Mouse (Mus musculus) gastrocnemius, adult 2 months (tissue): ENCODE measurements around the gene Smpd1. TPM values are rescaled to one million over a fixed set of nuclear protein-coding genes. Genes with fewer than 3 reads are reported as not detected.
A peak's percentile ranks its signal among the peaks of the same experiment; 100 is the strongest.

Experiments
- DNase-seq: peaks from one replicate; pipeline ENCODE4 v3.0.0; 2022
- H3K27ac ChIP-seq: fragments of 200-600 bp; 2 replicates; pipeline ENCODE4 v1.8.1; 2022; ENCODE audit warnings: mild to moderate bottlenecking
- H3K4me3 ChIP-seq: fragments of 200-600 bp; 2 replicates; pipeline ENCODE4 v1.8.1; 2022; ENCODE audit warnings: mild to moderate bottlenecking, moderate library complexity
- CTCF ChIP-seq: fragments of 200-600 bp; IDR thresholded peaks from 2 replicates; pipeline ENCODE4 v1.8.1; 2022; ENCODE audit warnings: antibody characterized with exemption, mild to moderate bottlenecking, moderate library complexity
- intact Hi-C: fragments of 180-260 bp; cut with DNase I; formaldehyde crosslinking; loops from one replicate; pipeline ENCODE4 v1.15.1; 2025
- long read RNA-seq, 2 experiments: library from polyadenylated mRNA; stranded (forward); transcript quantifications; one replicate each; pipeline ENCODE4 v2.0.0; 2021
- total RNA-seq, 2 experiments: library from RNA; stranded (reverse); gene quantifications; 2 replicates each; pipeline ENCODE4 v1.2.3; 2021

Gene Smpd1
- 10 to 100 TPM; 53.4 to 56.8 TPM for total RNA-seq
- long read RNA-seq, experiment 1, transcript Smpd1-201 (6 exons, 2,412 nt), result major isoform, 114 of 121 reads
- long read RNA-seq, experiment 1, partial matches to known transcripts, result 5 of 121 reads
- long read RNA-seq, experiment 1, other reads (novel, unspliced or antisense), result 2 of 121 reads
- long read RNA-seq, experiment 2, transcript Smpd1-201 (6 exons, 2,412 nt), result major isoform, 129 of 135 reads
- long read RNA-seq, experiment 2, partial matches to known transcripts, result 5 of 135 reads
- long read RNA-seq, experiment 2, other reads (novel, unspliced or antisense), result 1 of 135 reads

DNA sequence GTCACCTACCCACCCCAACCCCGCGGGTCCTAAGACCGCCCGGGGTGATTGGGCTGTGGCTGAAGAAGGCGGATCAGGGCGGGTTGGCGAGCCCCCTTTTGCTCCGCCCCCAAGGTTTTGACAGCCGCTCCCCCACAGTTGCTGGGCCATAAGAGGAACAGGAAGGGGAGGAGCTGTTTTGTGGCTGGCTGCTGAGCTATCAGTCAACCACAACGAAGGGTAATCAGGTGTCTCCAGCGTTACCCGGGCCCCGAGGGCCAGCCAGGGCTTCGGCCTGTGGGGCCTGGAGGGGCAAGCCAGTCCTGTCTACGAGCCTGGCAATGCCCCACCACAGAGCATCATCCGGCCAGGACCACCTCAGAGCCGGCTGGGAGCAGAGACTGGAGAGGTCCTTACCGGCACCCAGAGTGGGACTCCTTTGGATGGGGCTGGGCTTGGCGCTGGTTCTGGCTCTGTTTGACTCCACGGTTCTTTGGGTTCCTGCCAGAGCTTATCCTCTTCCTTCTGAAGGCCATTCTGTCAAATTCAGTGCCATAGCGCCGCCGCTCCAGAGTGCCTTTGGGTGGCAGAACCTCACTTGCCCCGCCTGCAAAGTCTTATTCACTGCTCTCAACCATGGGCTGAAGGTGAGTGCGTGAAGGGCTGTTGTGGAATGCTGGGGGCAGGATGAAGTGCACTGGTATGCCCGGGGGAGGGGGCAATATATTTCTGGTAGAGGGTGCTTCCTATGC lies at the start of gene Smpd1:
TSS of gene Smpd1 (plus strand) at position 149 of the 731 bp plus-strand sequence.
- no peak for TF ChIP-seq CTCF
- peak within 1 kb of the TSS; percentile 79 for H3K4me3 ChIP-seq
- DNase-seq, result peak; percentile 95
- intact Hi-C loops, result loop anchor here (2.0 to 10.0 kb wide), 5 partner anchors 26 to 260 kb away; partner anchors contain the start of genes Apbb1, Arfip2, Gm45799 and Ilk
- peak within 1 kb of the TSS; percentile 96 for H3K27ac ChIP-seq

- H3K4me3 ChIP-seq, result no peak overlapping the region
- no peak for DNase-seq
- intact Hi-C loops, result no loop called here
- no peak for TF ChIP-seq CTCF
- no peak overlapping the region for H3K27ac ChIP-seq
Observed at GRCm38 (mm10) chr7:105507257-105507656, 46.9 kb upstream of the Smpd1 start.

DNA sequence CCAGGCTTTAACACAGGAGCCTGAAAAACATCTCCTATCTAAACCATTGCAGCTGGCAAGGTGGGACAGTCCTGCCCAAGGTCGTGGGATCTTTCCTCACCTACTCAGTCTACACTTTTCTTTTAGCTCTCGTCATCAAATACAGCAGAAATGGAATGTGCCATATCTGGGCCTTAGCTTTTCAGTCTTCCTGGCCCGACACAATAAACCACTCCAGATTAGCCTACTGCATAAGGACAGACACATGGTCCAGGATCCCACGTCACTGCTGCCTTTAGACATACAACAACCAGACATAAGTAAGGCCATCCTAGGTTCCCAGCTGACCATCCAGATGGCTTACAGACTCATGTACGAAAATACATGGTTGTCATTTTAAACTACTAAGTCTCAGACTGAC lies 44.0 kb upstream of the Smpd1 start:
- no peak overlapping the region for H3K4me3 ChIP-seq
- no peak for TF ChIP-seq CTCF
- no peak for DNase-seq
- intact Hi-C loops, result no loop called here
- no peak overlapping the region for H3K27ac ChIP-seq

DNA sequence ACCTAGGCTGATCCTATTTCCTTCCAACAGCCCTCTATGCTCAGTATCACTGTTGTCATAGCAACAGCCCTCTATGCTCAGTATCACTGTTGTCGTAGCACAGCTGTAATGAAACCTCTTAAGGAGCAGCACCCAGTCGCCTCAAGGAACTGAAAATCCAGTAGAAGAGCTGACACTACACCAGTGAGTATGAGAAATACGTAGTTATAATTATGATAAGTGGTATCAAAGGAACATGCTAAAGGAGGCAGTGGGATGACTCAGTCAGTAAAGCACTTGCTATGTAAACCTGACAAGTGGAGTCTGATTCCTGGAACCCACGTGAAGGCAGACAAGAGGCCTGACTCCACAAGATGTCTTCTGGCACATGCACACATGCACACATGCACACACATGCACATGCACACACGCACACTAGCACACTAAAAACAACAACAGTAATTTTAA lies 40.3 kb upstream of the Smpd1 start:
- no peak for TF ChIP-seq CTCF
- Histone ChIP-seq H3K27ac (no peak overlapping the region), H3K4me3 (no peak overlapping the region)
- DNase-seq, result no peak
- intact Hi-C loops, result no loop called here

DNA sequence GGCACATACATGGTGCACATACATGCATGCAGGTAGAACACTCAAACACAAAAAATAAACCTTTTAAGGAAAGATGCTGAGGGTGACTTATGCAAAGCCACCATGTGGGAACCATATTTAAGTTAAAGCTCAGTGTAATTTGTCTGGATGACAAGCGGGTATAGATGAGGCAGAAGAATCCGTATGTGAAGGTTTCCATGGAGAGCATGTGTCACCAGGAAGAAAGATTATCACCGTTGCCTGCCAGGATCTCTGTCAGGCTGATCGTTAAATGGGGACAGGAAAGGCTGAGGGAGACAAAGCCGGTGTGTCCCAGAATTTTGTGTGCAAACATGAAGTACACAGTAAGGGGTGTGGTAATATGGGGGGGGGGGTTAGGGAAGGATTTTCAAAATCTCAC lies 39.6 kb upstream of the Smpd1 start:
- no peak overlapping the region for H3K4me3 ChIP-seq
- intact Hi-C loops, result no loop called here
- no peak overlapping the region for H3K27ac ChIP-seq
- DNase-seq, result no peak
- TF ChIP-seq CTCF, result no peak

DNA sequence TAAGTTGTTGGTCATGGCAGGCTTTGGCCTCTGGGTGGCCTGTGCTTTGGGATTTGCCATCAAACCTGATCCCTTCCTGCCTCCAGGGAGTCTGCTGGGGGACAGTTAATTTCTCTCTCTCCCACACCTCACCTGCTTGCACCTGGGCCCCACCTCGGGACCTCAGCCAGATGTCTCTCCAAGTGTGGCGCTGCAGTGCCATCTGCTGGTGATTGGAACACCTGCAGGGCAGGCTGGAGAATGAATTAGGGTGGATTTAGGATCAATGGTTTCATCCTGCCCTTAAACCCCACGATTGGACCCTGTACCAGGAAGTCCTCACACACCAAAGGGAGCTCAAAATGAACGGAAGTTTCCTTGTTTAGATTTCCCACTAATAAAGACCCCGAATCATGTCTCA lies 39.0 kb upstream of the Smpd1 start:
- no peak overlapping the region for H3K4me3 ChIP-seq
- TF ChIP-seq CTCF, result peak; percentile 97
- H3K27ac ChIP-seq, result no peak overlapping the region
- intact Hi-C loops, result loop anchor here (1.0 to 5.0 kb wide), 2 partner anchors 38 to 103 kb away; no protein-coding TSS in a partner anchor
- DNase-seq, result peak; percentile 57

GRCm38 (mm10) chr7:105516669-105517360 lies 37.3 kb upstream of the Smpd1 start:
- no peak for TF ChIP-seq CTCF
- Histone ChIP-seq H3K27ac (no peak overlapping the region), H3K4me3 (no peak overlapping the region)
- intact Hi-C loops, result loop anchor here (5.0 kb wide), 1 partner anchor 40 kb away; no protein-coding TSS in a partner anchor
- no peak for DNase-seq

- no peak for TF ChIP-seq CTCF
- Histone ChIP-seq H3K27ac (no peak overlapping the region), H3K4me3 (no peak overlapping the region)
- intact Hi-C loops, result loop anchor here (5.0 kb wide), 1 partner anchor 42 kb away; no protein-coding TSS in a partner anchor
- DNase-seq, result no peak
Observed at GRCm38 (mm10) chr7:105519336-105519735, 34.8 kb upstream of the Smpd1 start.

GRCm38 (mm10) chr7:105519771-105520170 lies 34.4 kb upstream of the Smpd1 start:
- no peak for DNase-seq
- H3K27ac ChIP-seq, result no peak overlapping the region
- TF ChIP-seq CTCF, result no peak
- intact Hi-C loops, result loop anchor here (5.0 kb wide), 1 partner anchor 42 kb away; no protein-coding TSS in a partner anchor
- H3K4me3 ChIP-seq, result no peak overlapping the region

- DNase-seq, result no peak
Observed at GRCm38 (mm10) chr7:105520201-105520600, 34.0 kb upstream of the Smpd1 start.

DNA sequence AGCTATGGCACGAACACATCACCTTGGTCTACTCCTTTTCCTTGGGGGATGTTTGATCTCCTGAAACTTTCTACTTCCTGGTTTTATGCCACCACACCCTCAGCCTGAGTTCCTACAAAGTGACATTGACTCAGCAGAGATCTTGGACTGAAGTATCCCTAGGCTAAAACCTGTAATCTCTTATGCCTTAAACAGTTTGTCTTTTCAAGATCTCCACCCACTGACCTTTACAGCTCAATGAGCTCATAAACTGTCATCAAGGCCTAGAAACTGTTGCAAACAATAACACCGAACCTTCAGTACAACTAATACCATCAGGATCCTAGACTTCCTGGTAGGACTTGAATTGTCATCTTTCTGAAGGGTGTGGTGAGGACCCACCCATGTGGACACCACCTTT lies 29.9 kb upstream of the Smpd1 start:
- no peak for DNase-seq
- no peak overlapping the region for H3K27ac ChIP-seq
- no peak overlapping the region for H3K4me3 ChIP-seq
- intact Hi-C loops, result no loop called here
- no peak for TF ChIP-seq CTCF

More at GRCm38 (mm10) chr7:105520201-105520600, 34.0 kb upstream of the Smpd1 start:
- H3K27ac ChIP-seq, result no peak overlapping the region
- no peak for TF ChIP-seq CTCF
- no peak overlapping the region for H3K4me3 ChIP-seq
- intact Hi-C loops, result no loop called here

DNA sequence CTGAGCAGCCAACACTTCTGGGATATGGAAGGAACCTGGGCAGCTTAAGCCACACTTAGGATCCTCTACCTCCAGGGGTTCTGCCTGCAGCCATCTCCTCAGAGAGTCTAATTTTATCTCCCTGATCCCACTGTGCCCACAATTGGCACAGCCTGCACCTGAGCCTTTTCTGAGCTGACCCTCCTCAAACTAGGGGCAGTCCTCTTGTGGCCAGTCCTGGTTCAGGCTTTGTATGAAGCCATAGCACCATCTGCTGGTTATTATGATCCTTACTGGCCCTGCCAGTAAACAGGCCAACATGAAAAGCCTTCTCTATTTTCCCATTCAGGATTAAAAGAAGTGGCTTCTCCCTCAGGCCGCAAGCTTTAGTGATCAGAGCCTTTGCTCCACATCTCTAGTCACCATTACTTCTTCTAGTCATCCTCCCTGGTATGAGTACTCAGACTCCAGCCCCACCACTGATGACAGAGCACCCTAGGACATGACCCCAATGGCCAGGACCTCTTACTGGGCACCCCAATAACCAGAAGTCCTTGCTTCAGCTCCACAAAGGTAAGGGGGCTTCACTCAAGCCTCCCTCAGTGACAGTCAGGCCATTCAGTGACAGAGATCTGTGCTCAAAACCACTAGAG lies 26.7 kb upstream of the Smpd1 start:
- no peak overlapping the region for H3K27ac ChIP-seq
- H3K4me3 ChIP-seq, result no peak overlapping the region
- TF ChIP-seq CTCF, result peak; percentile 72
- no peak for DNase-seq
- intact Hi-C loops, result no loop called here
